Mouse (Mus musculus): Measurements from ENCODE around the gene Kcnh2. TPM values are rescaled to one million over a fixed set of nuclear protein-coding genes. Genes with fewer than 3 reads are reported as not detected.

Kcnh2 gene
- polyA plus RNA-seq, 1 experiment from 2014 or later: 3.0 TPM

DNA sequence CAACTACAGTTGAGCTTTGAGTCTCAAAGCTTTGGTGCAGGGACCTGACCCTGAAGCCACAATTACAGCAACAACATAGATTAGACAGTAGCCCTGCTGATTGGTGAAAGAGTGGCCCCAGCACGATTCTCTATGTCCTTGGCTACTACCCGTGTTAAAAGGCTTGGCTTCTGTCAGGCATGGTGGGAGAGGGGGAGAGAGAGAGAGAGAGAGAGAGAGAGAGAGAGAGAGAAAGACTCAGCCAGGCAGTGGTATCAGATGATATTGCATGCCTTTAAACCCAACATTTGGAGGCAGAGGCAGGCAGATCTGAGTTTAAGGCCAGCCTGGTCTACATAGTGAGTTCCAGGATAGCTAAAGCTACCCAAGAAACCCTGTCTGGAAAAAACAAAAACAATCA, 30.6 kb upstream of the Kcnh2 start:
- 0 out of 2 replicates have a peak, but pooled peaks cover 4% of the 10 kb centered on the region for H3K4me1 ChIP-seq (replicated peaks; ENCODE audit: control insufficient read depth, insufficient read depth, low read length)
- H3K36me3 ChIP-seq (ENCODE audit: control insufficient read depth, insufficient read depth): no peaks in the 10 kb centered on the region
- 61% methylated on average over 2 of the region's 2 CpGs for WGBS
- H3K4me2 ChIP-seq (replicated peaks; ENCODE audit: low read depth): no peak overlapping the region
- TF ChIP-seq CTCF (IDR thresholded peaks at IDR 0.05; ENCODE audit: low read depth): no peak
- no peak overlapping the region for H3K4me3 ChIP-seq (ENCODE audit: low read depth, low read length)
- ATAC-seq: no peak
- H3K27me3 ChIP-seq (replicated peaks; ENCODE audit: control insufficient read depth, insufficient read depth, low read length): no peaks in the 10 kb centered on the region
- no peak overlapping the region for H3K27ac ChIP-seq (ENCODE audit: low read depth, low read length)
- H3K9ac ChIP-seq (ENCODE audit: low read depth, low read length): no peak overlapping the region
- no peaks in the 10 kb centered on the region for H3K9me3 ChIP-seq (ENCODE audit: control insufficient read depth)

DNA sequence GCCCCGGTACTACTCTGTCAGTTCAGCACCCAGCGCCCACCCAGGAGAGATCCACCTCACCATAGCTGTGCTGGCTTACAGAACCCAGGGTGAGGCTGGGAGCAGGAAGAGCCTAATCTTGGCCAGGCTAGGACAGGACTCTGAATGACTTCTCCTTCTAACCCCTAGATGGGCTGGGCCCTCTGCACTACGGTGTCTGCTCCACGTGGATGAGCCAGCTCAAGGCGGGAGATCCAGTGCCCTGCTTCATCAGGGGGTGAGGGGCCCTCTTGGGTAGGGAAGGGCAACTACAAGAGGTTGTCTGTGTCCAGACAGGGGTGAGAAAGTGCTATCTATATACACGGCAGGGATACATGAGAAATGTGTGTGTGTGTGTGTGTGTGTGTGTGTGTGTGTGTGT, 30.1 kb upstream of the Kcnh2 start:
- no peaks in the 10 kb centered on the region for H3K9me3 ChIP-seq (ENCODE audit: control insufficient read depth)
- no peak for ATAC-seq
- H3K9ac ChIP-seq (ENCODE audit: low read depth, low read length): no peak overlapping the region
- no peak for TF ChIP-seq CTCF (IDR thresholded peaks at IDR 0.05; ENCODE audit: low read depth)
- H3K4me3 ChIP-seq (ENCODE audit: low read depth, low read length): no peak overlapping the region
- no peak overlapping the region for H3K27ac ChIP-seq (ENCODE audit: low read depth, low read length)
- H3K27me3 ChIP-seq (replicated peaks; ENCODE audit: control insufficient read depth, insufficient read depth, low read length): no peaks in the 10 kb centered on the region
- 0 out of 2 replicates have a peak, but pooled peaks cover 4% of the 10 kb centered on the region for H3K4me1 ChIP-seq (replicated peaks; ENCODE audit: control insufficient read depth, insufficient read depth, low read length)
- no peak overlapping the region for H3K4me2 ChIP-seq (replicated peaks; ENCODE audit: low read depth)
- 71% methylated on average over 6 of the region's 6 CpGs for WGBS
- no peaks in the 10 kb centered on the region for H3K36me3 ChIP-seq (ENCODE audit: control insufficient read depth, insufficient read depth)

DNA sequence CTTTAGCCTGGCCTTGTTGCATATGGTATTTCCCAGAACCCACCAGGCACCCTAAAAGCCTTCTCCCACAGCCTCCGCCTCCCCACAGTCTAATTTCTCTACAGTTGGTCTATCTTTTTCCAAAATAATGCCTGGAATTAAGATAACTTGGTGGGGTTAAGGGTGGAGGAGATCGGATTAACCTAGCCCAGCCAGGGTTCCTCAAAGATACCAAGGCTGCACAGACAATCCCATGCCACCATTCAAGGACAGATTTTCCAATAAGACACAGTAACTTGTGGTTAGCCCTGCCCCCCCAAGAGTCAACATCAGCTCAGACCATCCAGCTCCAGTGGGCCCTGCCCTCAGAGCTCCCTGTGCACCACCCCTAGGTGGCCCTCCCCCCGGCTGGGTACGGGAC, 29.1 kb upstream of the Kcnh2 start:
- Histone ChIP-seq H3K9ac (ENCODE audit: low read depth, low read length) (no peak overlapping the region), H3K4me1 (replicated peaks; ENCODE audit: control insufficient read depth, insufficient read depth, low read length) (0 out of 2 replicates have a peak, but pooled peaks cover 4% of the 10 kb centered on the region), H3K36me3 (ENCODE audit: control insufficient read depth, insufficient read depth) (no peaks in the 10 kb centered on the region), H3K4me2 (replicated peaks; ENCODE audit: low read depth) (no peak overlapping the region), H3K27me3 (replicated peaks; ENCODE audit: control insufficient read depth, insufficient read depth, low read length) (no peaks in the 10 kb centered on the region), H3K27ac (ENCODE audit: low read depth, low read length) (no peak overlapping the region), H3K4me3 (ENCODE audit: low read depth, low read length) (no peak overlapping the region), H3K9me3 (ENCODE audit: control insufficient read depth) (no peaks in the 10 kb centered on the region)
- no peak for ATAC-seq
- no peak for TF ChIP-seq CTCF (IDR thresholded peaks at IDR 0.05; ENCODE audit: low read depth)
- 88% methylated on average over 4 of the region's 4 CpGs for WGBS

DNA sequence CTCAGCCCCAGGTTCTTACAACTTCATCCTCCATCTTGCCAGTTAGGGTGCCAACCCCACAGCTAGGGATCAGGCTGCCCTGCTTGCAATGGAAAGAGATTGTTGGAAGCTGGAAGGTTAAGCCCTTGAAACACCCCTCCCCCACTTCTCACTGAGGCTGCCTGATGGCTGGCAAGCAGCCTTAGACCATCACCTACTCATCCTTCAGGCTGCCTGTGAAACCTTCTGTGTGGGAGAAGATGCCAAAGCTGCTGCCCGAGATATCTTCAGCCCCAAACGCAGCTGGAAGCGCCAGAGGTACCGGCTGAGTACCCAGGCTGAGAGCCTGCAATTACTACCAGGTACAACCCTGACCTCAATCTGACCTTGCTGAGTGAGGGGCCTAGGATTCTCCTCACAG, 28.1 kb upstream of the Kcnh2 start:
- 67% methylated on average over 4 of the region's 4 CpGs for WGBS
- H3K27ac ChIP-seq (ENCODE audit: low read depth, low read length): no peak overlapping the region
- no peak for TF ChIP-seq CTCF (IDR thresholded peaks at IDR 0.05; ENCODE audit: low read depth)
- no peak overlapping the region for H3K4me3 ChIP-seq (ENCODE audit: low read depth, low read length)
- no peaks in the 10 kb centered on the region for H3K27me3 ChIP-seq (replicated peaks; ENCODE audit: control insufficient read depth, insufficient read depth, low read length)
- ATAC-seq: no peak
- H3K36me3 ChIP-seq (ENCODE audit: control insufficient read depth, insufficient read depth): no peaks in the 10 kb centered on the region
- no peaks in the 10 kb centered on the region for H3K9me3 ChIP-seq (ENCODE audit: control insufficient read depth)
- H3K9ac ChIP-seq (ENCODE audit: low read depth, low read length): no peak overlapping the region
- no peak overlapping the region for H3K4me2 ChIP-seq (replicated peaks; ENCODE audit: low read depth)
- H3K4me1 ChIP-seq (replicated peaks; ENCODE audit: control insufficient read depth, insufficient read depth, low read length): 0 out of 2 replicates have a peak, but pooled peaks cover 4% of the 10 kb centered on the region

DNA sequence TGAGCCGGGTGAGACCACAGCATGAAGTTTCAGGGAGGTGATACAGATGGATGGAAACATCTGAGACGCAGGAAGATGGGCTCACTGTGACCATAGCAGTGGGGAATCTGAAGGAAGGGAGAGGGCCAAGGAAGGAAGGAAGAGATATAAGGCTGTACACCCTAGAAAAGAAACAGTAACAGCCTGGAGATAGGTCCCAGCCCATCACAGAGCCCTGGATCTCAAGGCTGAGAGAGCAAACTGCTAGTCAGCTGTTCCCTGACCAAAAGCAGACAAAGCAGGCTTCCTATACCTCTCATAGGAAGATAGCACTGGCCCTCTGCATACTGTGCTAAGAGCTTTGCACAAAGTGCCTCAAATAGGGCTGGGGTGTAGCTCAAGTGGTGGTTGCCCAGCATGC, 27.3 kb upstream of the Kcnh2 start:
- no peak overlapping the region for H3K27ac ChIP-seq (ENCODE audit: low read depth, low read length)
- no peaks in the 10 kb centered on the region for H3K36me3 ChIP-seq (ENCODE audit: control insufficient read depth, insufficient read depth)
- H3K4me3 ChIP-seq (ENCODE audit: low read depth, low read length): no peak overlapping the region
- 84% methylated on average over 2 of the region's 2 CpGs for WGBS
- ATAC-seq: no peak
- no peaks in the 10 kb centered on the region for H3K9me3 ChIP-seq (ENCODE audit: control insufficient read depth)
- no peak overlapping the region for H3K4me2 ChIP-seq (replicated peaks; ENCODE audit: low read depth)
- H3K9ac ChIP-seq (ENCODE audit: low read depth, low read length): no peak overlapping the region
- no peaks in the 10 kb centered on the region for H3K27me3 ChIP-seq (replicated peaks; ENCODE audit: control insufficient read depth, insufficient read depth, low read length)
- H3K4me1 ChIP-seq (replicated peaks; ENCODE audit: control insufficient read depth, insufficient read depth, low read length): 0 out of 2 replicates have a peak, but pooled peaks cover 4% of the 10 kb centered on the region
- TF ChIP-seq CTCF (IDR thresholded peaks at IDR 0.05; ENCODE audit: low read depth): no peak

- H3K9ac ChIP-seq (ENCODE audit: low read depth, low read length): no peak overlapping the region
- no peak for TF ChIP-seq CTCF (IDR thresholded peaks at IDR 0.05; ENCODE audit: low read depth)
- 71% methylated on average over 7 of the region's 7 CpGs for whole genome bisulfite sequencing
Observed at GRCm38 (mm10) chr5:24374666-24375328, 23.4 kb upstream of the Kcnh2 start.

More at GRCm38 (mm10) chr5:24374666-24375328, 23.4 kb upstream of the Kcnh2 start:
- no peaks in the 10 kb centered on the region for H3K9me3 ChIP-seq (ENCODE audit: control insufficient read depth)
- no peak overlapping the region for H3K4me2 ChIP-seq (replicated peaks; ENCODE audit: low read depth)
- no peaks in the 10 kb centered on the region for H3K4me1 ChIP-seq (replicated peaks; ENCODE audit: control insufficient read depth, insufficient read depth, low read length)
- no peaks in the 10 kb centered on the region for H3K36me3 ChIP-seq (ENCODE audit: control insufficient read depth, insufficient read depth)
- no peak overlapping the region for H3K4me3 ChIP-seq (ENCODE audit: low read depth, low read length)
- no peak overlapping the region for H3K27ac ChIP-seq (ENCODE audit: low read depth, low read length)
- no peak for ATAC-seq
- no peaks in the 10 kb centered on the region for H3K27me3 ChIP-seq (replicated peaks; ENCODE audit: control insufficient read depth, insufficient read depth, low read length)

All from intestine, postnatal 0 days (tissue).